ENCODE assay signal across 8 mouse cellular contexts in the genomic region with DNA sequence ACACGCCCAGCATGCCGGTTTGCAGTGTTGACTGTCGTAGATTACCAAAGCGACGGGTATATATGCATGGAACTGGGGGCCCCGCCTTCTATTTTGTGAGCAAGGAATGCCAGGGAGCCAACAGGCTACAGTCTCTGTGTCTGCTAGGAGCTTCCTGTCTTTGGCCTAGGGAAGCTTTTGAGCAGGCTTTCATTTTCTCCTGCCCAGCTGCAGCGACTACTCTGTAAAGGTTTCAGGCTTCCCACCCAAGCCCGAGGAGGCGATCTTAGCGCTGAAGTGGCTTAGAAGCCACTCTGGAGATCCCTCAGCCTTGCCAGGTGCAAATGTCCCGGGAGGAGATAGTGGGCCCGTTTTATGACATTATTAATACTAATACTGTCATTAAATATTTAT. TPM values are rescaled to one million over a fixed set of nuclear protein-coding genes. Genes with fewer than 3 reads are reported as not detected.
DNase-seq lines count a peak whose midpoint lies in the region; ATAC-seq lines count a peak whose summit lies in the region.

No protein-coding gene starts in this region.

- no peaks in the 10 kb centered on the region for H3K36me3 ChIP-seq in intestine, embryonic 16.5 days (ENCODE audit: control insufficient read depth, insufficient read depth, low read length)
- H3K36me3 ChIP-seq in liver, embryonic 16.5 days (ENCODE audit: control insufficient read depth, insufficient read depth): no peaks in the 10 kb centered on the region
- no peaks in the 10 kb centered on the region for H3K36me3 ChIP-seq in neural tube, embryonic 14.5 days (ENCODE audit: control insufficient read depth, insufficient read depth, low read length)

- H3K9me3 ChIP-seq in intestine, embryonic 16.5 days (ENCODE audit: control insufficient read depth, low read length): no peaks in the 10 kb centered on the region
- no peaks in the 10 kb centered on the region for H3K9me3 ChIP-seq in liver, embryonic 16.5 days (replicated peaks; ENCODE audit: control insufficient read depth, low read length)
- no peaks in the 10 kb centered on the region for H3K9me3 ChIP-seq in neural tube, embryonic 14.5 days (ENCODE audit: control insufficient read depth, low read length)

- ATAC-seq in intestine, embryonic 16.5 days: 0 out of 2 replicates have a peak, but pooled peaks have one; percentile 32
- ATAC-seq in liver, embryonic 16.5 days (ENCODE audit: low read depth): 0 out of 2 replicates have a peak, but pooled peaks have one; percentile 16
- no peak for ATAC-seq in neural tube, embryonic 14.5 days (ENCODE audit: low read depth)

- peaks cover 4% of the 10 kb centered on the region; the same call in 1 of the 2 replicates for H3K27me3 ChIP-seq in intestine, embryonic 16.5 days (replicated peaks; ENCODE audit: control insufficient read depth, insufficient read depth, low read length)
- H3K27me3 ChIP-seq in liver, embryonic 16.5 days (ENCODE audit: control insufficient read depth, insufficient read depth, low read depth, low read length): peaks cover 49% of the 10 kb centered on the region
- 0 out of 2 replicates have a peak, but pooled peaks cover 2% of the 10 kb centered on the region for H3K27me3 ChIP-seq in neural tube, embryonic 14.5 days (ENCODE audit: control insufficient read depth, insufficient read depth, low read length)

- H3K4me2 ChIP-seq in intestine, embryonic 16.5 days (ENCODE audit: low read depth, low read length): peak overlapping the region; percentile 99
- H3K4me2 ChIP-seq in liver, embryonic 16.5 days (ENCODE audit: low read depth, low read length): peak overlapping the region; percentile 61
- H3K4me2 ChIP-seq in neural tube, embryonic 14.5 days (ENCODE audit: low read depth, low read length): peak overlapping the region; percentile 57

- peak overlapping the region; percentile 90 for H3K4me3 ChIP-seq in intestine, embryonic 16.5 days (ENCODE audit: low read length)
- H3K4me3 ChIP-seq in liver, embryonic 16.5 days (ENCODE audit: low read depth, low read length): peak overlapping the region; percentile 51
- H3K4me3 ChIP-seq in neural tube, embryonic 14.5 days (ENCODE audit: low read depth, low read length): peak overlapping the region; percentile 79

- under 1% methylated on average over 12 of the region's 12 CpGs for WGBS in intestine, embryonic 16.5 days
- 2% methylated on average over 12 of the region's 12 CpGs for WGBS in liver, embryonic 16.5 days (ENCODE audit: insufficient replicate concordance)
- under 1% methylated on average over 12 of the region's 12 CpGs for WGBS in neural tube, embryonic 14.5 days

- H3K27ac ChIP-seq in intestine, embryonic 16.5 days (ENCODE audit: low read length): no peak overlapping the region
- no peak overlapping the region for H3K27ac ChIP-seq in liver, embryonic 16.5 days (ENCODE audit: low read length)
- H3K27ac ChIP-seq in neural tube, embryonic 14.5 days (ENCODE audit: low read depth, low read length): peak overlapping the region; percentile 87

- H3K4me1 ChIP-seq in intestine, embryonic 16.5 days (ENCODE audit: control insufficient read depth, insufficient read depth, low read length): peaks cover 10% of the 10 kb centered on the region; the same call in 1 of the 2 replicates
- H3K4me1 ChIP-seq in liver, embryonic 16.5 days (ENCODE audit: control insufficient read depth, low read depth, low read length): peaks cover 2% of the 10 kb centered on the region; the same call in 1 of the 2 replicates
- peaks cover 5% of the 10 kb centered on the region; the same call in 1 of the 2 replicates for H3K4me1 ChIP-seq in neural tube, embryonic 14.5 days (ENCODE audit: control insufficient read depth, insufficient read depth, low read length)

- H3K9ac ChIP-seq in intestine, embryonic 16.5 days (ENCODE audit: low read depth, low read length): peak overlapping the region; percentile 89
- peak overlapping the region; percentile 17; the same call in 1 of the 2 replicates for H3K9ac ChIP-seq in liver, embryonic 16.5 days (ENCODE audit: low read depth, low read length)
- peak overlapping the region; percentile 96 for H3K9ac ChIP-seq in neural tube, embryonic 14.5 days (replicated peaks; ENCODE audit: low read depth, low read length)

- DNase-seq in ovary, postnatal 36 days (ENCODE audit: low spot score): peak; percentile 42
- DNase-seq in ovary, postnatal 14 days (ENCODE audit: low spot score): no peak
- DNase-seq in cerebellum, adult 9-11 months: peak; percentile 56
- peak; percentile 22 for DNase-seq in gastrocnemius, postnatal 10 days
- no peak for DNase-seq in natural killer cell, adult 2 months (ENCODE audit: low spot score in 2 of 2)

RNA-seq across cellular contexts. Expression of a gene that starts 0.9 kb away (rescaled TPM):
- total RNA-seq in gastrocnemius, postnatal 10 days (2021): 10 to 100 TPM; 11.1 to 13.2 TPM
- polyA plus RNA-seq in intestine, embryonic 16.5 days (2015; fragmentation: Nextera tagmentation; extraction: Ambion mirVana): 3.1 and 3.2 TPM in 2 replicates
- polyA plus RNA-seq in liver, embryonic 16.5 days (2015; fragmentation: Nextera tagmentation; extraction: Ambion mirVana): 0.18 and 0.50 TPM in 2 replicates
- 47.6 and 49.7 TPM in 2 replicates for polyA plus RNA-seq in neural tube, embryonic 14.5 days (2014; fragmentation: Nextera tagmentation; extraction: Ambion mirVana)

RNA-seq across cellular contexts. Expression of a gene that starts 16.3 kb away (rescaled TPM):
- 10 to 100 TPM; 64.8 to 67.8 TPM for total RNA-seq in gastrocnemius, postnatal 10 days (2021)
- 301 and 320 TPM in 2 replicates for polyA plus RNA-seq in intestine, embryonic 16.5 days (2015; fragmentation: Nextera tagmentation; extraction: Ambion mirVana)
- 131 and 146 TPM in 2 replicates for polyA plus RNA-seq in liver, embryonic 16.5 days (2015; fragmentation: Nextera tagmentation; extraction: Ambion mirVana)
- 138 and 142 TPM in 2 replicates for polyA plus RNA-seq in neural tube, embryonic 14.5 days (2014; fragmentation: Nextera tagmentation; extraction: Ambion mirVana)

RNA-seq across cellular contexts. Expression of a gene that starts 37.9 kb away (rescaled TPM):
- total RNA-seq in gastrocnemius, postnatal 10 days (2021): 1 to 10 TPM; 6.5 to 8.6 TPM
- polyA plus RNA-seq in intestine, embryonic 16.5 days (2015; fragmentation: Nextera tagmentation; extraction: Ambion mirVana): 47.9 and 51.3 TPM in 2 replicates
- 9.1 and 9.3 TPM in 2 replicates for polyA plus RNA-seq in liver, embryonic 16.5 days (2015; fragmentation: Nextera tagmentation; extraction: Ambion mirVana)
- 1.7 and 3.8 TPM in 2 replicates for polyA plus RNA-seq in neural tube, embryonic 14.5 days (2014; fragmentation: Nextera tagmentation; extraction: Ambion mirVana)

RNA-seq across cellular contexts. Expression of a gene that starts 47.1 kb away (rescaled TPM):
- 10 to 100 TPM; 13.1 to 16.1 TPM for total RNA-seq in gastrocnemius, postnatal 10 days (2021)
- polyA plus RNA-seq in intestine, embryonic 16.5 days (2015; fragmentation: Nextera tagmentation; extraction: Ambion mirVana): 13.5 and 13.8 TPM in 2 replicates
- polyA plus RNA-seq in liver, embryonic 16.5 days (2015; fragmentation: Nextera tagmentation; extraction: Ambion mirVana): 3.5 and 4.3 TPM in 2 replicates
- 32.0 and 33.4 TPM in 2 replicates for polyA plus RNA-seq in neural tube, embryonic 14.5 days (2014; fragmentation: Nextera tagmentation; extraction: Ambion mirVana)

Comparison
In these comparisons a context has a peak if more than half of its experiments do, and no peak if none do; other contexts are left out.
1. DNase-seq: peak in ovary, postnatal 36 days (single experiment), cerebellum, adult 9-11 months (single experiment) and gastrocnemius, postnatal 10 days (single experiment); none in ovary, postnatal 14 days (single experiment) and natural killer cell, adult 2 months (0 of 2).
2. H3K9ac ChIP-seq: peak in every context shown above with its lines; median percentile 96 in neural tube, embryonic 14.5 days; 89 in intestine, embryonic 16.5 days; 17 in liver, embryonic 16.5 days.
3. RNA of a gene that starts 0.9 kb away (polyA plus RNA-seq): 47.6 to 49.7 TPM in neural tube, embryonic 14.5 days; 3.1 to 3.2 TPM in intestine, embryonic 16.5 days and 0.18 to 0.50 TPM in liver, embryonic 16.5 days; every median in the first group is over 10 times any median in the second.
4. Peak in every context shown above with its lines, with median percentiles within 50 percentile points of each other: H3K4me2 ChIP-seq and H3K4me3 ChIP-seq.